Mouse (Mus musculus) spleen, postnatal 36 days (tissue): ENCODE measurements around the gene Lap3.

Experiments
- DNase-seq, 2 experiments: peaks; one replicate each; pipeline ENCODE4 v3.0.0; 2022; ENCODE audit warnings: low spot score in 2 of 2, mixed read lengths in 1 of 2

Lap3 gene

DNA sequence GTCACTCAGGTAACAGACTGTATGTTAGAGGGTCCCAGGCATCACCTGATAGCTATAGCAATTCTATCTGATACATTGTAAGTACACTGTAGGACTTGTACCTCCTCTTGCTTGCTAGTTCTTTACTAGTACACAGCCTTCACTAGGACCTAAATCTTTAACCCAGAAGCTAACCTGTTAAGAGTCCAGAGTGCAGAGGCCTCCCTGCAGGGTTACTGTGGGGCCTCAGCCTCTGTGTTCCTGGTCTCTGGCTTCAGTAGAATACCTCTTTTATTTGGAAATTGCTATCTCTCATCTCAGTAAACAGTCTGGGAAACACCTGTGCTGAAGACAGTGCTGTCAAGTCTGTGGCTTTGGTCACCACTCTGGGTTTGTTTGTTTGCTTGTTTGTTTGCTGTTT lies 2.9 kb downstream of the Lap3 start:
- DNase-seq = no peak

DNA sequence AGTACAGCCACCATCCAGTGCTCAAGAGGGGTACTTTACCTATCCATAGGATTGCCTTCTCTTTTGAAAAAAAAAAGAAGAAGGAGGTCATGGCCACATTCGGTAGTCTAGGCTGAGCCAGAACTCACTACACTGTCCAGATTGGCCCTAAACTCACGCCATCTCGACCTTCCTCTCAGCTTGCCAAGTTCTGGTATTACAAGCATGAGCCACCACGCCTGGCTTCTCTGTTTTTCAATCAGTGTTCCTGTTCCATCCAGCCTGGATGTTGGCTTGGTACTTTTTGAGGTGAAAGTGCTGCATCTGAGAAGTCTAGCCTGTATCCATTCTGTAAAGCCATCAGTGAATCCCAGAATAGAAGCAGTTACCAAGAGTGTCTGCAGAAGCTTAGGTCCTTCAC lies 3.3 kb downstream of the Lap3 start:
- DNase-seq = no peak

DNA sequence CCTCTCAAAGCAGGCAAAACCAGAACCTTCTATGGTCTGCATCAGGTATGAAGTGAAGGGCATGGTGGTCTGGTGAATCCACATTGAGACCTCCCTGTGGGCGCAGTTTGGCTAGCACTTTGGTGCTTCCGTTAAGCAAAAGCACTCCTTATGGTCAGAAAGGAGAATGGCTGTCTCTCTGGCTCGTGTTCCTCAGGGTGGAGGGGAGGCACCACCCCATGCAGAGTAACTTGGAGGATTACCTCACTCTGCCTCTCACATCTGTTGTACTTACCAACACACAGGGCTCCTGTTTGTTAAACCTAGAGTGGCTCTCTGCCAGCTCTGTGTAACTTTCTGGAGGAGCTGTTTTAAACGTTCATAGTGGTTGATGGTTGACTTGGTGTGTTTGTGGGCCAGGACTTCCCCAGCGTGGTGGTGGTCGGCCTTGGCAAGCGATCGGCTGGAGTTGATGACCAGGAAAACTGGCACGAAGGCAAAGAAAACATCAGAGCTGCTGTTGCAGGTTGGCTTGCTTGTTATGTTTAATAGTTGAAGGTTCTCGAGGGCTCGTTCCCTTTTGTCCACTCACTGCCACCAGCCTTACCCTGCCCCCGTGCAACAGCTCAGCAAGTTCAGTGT lies 3.9 kb downstream of the Lap3 start:
- DNase-seq = no peak

DNA sequence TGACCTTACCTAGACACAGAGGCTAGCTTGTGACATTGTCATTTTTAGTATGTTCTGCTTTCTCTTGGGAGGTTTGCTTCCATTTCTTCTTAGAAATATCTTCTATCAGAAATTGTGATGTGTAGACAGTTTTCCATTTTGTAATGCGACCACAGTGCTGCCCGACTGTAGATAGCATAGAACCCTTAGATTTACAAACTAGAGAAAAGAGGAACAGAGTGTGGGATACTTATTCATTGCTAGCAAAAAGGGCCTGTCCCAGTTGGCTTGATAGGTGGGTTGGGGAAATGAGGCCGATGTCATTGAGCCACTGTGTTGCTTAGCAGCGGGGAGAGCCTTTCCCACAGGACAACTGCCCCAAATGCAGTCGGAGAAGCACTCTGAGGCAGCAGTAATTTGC lies 4.4 kb downstream of the Lap3 start:
- DNase-seq = no peak

DNA sequence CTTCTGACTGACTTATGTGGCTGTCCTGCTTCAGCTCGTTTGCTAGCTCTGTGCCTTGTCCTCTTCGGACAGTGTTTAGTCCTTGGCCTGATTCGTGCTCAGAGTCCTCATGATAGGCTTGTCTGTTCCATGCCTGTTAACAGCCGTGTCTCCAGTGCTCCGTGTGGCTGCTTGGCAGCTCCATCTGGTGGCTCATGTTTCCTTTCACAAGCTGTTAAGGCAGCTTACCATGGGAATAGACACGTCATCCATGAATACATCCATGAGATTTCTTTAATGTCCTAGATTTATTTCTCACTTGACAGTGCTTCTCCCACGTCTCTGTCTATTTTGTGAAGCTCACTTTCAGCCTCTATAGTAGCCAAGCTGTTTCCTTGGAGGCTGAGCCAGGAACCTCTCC lies 16.9 kb downstream of the Lap3 start:
- DNase-seq = no peak

DNA sequence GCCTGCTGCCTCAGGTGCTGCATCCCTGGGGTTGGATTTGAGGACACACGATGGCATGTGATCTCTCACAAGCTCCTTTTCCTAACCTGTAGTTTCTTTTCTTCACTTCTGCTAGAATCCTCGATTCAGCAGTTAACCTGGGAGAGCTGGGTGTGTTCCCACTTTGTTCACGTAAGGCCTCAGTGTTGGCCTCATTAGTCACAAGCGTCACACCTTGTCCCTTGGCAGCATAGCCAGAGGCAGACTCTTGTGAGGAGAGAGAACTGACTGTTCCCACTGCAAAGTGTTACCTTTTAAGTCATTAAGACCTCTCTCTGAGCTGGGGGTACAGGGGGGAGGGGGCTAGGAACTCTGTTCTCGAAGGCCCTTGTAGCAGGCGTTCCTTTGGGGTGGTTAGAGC lies 19.7 kb downstream of the Lap3 start:
- no peak for DNase-seq

DNA sequence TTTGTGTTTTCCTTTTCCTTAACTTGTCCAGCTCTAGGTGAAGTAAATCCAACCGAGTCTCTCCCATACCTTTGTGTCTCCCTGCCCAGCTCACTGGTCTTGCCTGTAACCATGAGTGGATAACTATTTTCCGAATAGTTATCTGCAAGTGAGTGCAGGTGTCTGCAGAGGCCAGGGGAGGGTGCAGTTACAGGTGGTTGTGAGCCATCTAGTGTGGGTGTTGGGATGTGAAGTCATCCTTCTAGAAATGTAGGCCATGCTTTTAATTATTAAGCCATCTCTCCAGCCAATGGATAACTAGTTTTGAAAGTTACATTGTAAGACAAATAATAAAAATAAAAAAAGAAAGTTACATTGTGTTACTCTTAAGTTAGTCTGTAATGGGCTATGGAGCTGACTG lies 20.3 kb downstream of the Lap3 start:
- no peak for DNase-seq

DNA sequence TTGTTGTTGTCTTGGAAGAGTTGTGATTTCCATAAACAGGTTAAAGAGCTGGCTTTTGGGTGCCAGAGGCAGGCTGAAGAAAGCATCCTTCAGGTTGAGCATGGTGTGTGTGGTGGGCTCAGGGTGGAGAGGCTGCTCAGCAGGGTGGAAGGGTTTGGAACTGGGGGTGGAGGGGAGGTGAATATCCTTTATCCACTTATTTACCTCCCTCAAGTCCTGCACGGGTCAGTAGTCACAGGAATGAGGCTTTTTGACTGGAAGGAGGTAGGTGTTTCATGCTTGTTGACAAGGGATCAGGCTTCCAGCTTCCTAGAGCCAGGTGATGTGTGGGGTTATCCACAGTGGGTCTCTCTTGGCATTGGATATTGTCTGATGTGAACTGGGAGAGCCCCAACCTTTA lies 21.4 kb downstream of the Lap3 start:
- no peak for DNase-seq

DNA sequence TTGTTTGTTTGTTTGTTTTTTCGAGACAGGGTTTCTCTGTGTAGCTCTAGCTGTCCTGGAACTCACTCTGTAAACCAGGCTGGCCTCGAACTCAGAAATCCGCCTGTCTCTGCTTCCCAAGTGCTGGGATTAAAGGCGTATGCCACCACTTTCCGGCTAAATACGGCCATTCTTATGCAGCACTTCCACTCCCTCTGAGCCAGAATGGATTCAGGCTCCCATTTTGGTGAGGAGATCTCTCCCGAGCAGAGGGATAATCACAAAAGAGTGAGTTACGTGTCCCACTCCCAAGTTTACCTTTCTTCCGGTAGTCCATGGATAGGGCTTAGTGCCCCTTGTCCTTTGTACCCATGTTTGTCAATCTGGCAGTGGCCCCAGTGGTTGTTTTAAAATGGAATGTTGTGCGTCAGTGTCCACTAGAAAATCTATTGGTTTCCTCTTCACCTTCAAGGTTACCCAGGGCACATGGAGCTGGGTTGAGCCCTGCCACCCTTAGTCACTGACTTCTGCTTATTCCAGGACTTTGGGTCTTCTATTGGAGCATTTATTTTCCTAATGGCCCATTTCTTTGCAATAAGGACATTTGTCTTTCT lies 22.1 kb downstream of the Lap3 start:
- DNase-seq = no peak

DNA sequence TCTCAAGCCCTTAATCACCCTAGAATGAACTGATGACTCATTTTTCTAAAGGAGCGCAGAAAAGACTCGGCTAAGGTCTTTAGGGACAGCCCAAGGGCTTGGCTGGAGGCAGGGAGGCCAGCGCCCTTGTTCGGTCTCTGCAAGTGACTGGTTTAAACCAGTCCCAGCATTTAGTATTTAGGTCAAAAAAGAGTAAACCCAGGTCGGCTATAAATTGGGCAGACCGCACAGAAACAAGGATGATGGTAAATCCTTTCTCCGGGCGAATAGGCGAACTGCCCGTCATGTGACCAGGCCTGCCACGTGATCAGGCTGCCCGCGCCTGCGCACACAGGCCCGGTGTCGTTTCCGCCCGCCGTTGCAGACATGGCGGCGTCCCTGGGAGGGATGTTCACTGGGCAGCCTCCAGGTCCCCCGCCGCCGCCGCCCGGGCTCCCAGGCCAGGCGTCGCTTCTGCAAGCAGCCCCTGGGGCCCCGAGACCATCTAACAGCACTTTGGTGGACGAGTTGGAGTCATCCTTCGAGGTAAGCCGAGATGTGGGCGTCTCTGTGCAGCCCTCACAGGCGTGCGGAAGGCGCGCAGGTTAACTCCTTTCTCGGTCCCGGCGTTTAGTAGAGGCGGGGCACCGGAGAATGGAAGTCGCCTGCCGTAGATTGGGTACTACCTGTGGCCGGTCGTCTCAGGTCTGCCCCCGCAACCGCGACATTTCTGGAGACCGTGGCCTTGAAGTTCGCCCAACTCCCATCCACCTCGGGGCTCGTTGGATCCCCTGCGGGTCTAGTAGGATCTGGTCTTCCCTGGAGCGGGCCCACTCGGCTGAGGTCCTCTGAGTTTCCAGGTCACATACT lies 27.0 kb downstream of the Lap3 start, which contains the start of gene Med28:
Gene Med28 (plus strand): TSS at position 270 of the 849 bp plus-strand sequence.
- DNase-seq = peak; percentile 89 to 90

DNA sequence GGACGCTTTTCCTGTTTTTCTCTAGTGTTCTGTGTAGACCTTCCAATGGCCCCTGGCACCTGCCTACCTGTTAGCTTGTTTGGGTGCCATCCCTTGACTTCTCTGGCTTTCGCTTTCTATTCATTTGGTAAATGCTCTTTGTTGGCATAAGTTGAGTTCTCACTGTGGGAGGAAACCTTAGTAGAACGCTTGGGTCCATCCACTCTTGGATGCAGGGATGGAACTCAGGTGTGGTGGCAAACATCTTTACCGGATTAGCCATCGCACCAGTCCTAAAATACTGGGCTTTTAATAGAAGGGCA lies 27.6 kb downstream of the Lap3 start:
- DNase-seq = no peak

DNA sequence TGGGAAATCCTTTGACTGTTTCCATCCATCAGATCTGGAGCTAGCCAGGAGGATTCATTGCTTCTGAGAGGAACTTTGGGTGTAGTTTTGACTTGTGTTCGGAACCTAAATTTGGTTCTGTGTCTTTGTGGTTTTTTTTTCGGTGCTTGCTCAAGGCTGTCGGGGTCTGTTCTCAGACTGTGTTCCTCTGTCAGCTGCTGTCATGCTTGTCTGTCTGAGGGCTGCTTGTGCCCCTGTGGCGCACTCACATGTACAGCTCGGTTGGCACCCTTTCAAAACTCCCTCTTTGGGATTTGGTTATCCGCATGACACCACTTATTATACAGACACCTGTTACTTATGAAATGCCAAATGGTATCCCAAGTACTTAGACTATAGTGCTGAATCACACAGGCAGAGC lies 28.4 kb downstream of the Lap3 start:
- DNase-seq = no peak

DNA sequence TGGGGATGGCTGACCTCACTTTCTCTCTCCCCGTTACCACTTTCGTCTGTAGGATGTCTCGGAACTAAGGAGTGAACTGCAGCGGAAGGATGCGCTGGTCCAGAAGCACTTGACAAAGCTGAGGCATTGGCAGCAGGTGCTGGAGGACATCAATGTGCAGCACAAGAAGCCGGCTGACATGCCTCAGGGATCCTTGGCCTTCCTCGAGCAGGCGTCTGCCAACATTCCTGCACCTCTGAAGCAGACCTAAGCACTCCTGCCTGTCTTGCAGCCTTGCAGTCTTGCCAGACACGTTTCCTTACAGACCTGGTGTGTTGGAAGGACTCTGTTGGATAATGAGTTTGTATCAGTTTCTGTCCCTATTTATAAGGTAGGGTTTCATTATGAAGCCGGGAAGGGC lies 31.9 kb downstream of the Lap3 start:
- no peak for DNase-seq

DNA sequence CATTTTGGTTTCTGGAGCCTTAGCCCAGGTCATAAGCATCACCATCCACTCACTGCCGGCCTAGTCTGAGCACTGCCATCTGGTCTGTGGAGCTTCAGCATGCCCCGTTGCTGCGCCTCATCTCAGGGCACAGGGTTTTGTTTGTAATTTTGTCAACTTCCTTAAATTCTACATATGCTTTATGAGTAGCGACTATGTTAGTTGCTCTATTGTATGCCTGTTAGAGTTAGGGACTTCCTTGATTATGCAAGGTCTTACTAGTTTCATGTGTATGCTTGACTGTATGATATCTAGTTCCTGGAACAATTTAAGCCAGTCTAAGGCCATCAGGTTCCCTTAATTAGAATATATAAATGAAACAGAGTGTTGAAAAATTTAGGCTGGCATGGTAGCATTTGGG lies 33.2 kb downstream of the Lap3 start:
- no peak for DNase-seq

DNA sequence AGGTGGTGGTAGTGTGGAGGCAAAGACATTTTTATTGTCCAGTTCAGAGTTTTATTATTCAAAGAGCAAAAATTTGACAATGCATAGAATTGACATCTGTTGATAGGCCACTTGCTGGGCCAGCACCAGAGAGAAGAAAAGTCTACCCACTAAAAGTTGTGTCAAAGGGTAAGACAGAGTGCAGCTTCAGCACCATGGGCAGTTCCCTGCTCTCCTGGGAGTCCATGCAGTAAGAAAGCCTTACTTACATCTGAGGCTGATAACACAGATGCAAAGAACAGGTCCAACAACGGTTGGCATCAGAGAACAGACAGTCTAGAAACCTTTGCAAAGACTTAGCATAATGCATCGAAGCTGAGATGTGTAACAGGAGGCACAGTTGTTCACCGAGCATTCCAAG lies 36.5 kb downstream of the Lap3 start:
- DNase-seq = no peak

DNA sequence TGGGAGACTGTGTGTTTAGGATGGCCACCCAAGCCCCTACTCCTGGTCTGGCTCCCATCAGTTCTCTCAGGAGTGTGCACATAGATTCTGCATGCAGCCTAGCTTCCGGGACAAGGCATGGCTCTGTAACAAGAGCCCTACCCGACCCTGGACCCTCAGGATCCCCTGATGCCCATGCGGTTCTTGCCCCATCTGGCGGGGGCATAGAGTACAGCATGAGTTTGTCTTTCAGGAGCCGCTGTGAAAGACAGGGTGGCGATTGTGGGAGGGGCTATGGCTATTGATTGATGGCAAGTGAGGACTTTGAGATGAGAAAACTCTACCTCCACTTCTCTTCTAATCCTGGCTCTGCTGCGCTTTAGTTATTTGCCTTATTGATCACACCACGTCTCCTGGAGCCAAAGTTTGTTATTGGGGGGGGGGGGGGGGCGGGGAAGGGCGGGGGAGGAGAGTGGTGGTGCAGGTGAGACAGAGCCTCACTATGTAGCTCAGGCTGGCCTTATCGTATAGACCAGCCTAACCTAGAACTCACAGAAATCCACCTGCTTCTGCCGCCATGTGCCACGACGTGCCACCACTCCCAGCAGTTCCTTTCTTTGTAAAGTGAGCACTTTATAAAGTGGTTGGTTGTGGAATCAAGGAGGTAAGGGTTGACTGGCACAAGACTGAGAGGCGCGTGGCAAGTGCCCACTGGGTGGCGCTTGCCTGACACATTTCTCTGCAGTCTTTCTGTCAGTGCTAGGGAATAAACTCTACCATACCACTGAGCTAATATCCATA lies 41.3 kb downstream of the Lap3 start:
- peak; percentile 52 to 58 for DNase-seq

DNA sequence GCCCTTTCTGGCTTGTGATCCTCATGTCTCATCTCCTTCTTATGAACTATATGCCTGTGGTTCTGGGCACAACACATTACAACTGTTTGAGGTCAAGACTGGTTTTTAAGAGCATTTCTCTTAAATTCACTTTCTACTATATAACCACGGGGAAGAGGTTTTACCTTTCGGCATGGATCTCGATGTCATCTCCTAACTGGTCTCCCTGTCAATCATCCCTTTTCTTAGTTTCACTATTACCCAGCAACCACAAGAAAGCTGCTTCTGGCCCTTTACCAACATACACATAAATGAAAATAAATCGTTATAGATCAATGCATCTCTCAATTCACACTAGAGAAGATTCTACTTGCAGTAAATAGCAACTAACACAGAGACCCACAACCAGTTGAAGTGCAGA lies 42.0 kb downstream of the Lap3 start:
- DNase-seq = no peak

DNA sequence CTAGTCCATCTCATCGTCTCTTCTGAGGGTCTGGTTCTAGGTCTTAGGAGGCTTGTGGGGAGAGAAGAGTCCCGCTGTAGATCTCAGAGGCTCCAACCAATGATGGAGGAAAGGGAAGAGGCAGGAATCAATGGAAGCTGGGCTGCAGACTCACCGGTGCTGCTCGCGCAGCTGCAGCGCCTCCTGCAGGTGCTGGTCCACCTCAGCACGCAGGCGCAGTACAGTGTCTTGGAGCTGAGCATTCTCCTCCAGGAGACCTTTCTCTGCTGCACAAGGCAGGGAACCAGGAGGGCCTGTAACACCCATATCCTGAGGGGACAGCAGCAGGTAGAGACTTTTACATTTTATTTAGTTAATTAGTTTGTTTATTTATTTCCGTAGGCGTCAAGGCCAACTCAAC lies 46.3 kb downstream of the Lap3 start:
- DNase-seq = no peak

DNA sequence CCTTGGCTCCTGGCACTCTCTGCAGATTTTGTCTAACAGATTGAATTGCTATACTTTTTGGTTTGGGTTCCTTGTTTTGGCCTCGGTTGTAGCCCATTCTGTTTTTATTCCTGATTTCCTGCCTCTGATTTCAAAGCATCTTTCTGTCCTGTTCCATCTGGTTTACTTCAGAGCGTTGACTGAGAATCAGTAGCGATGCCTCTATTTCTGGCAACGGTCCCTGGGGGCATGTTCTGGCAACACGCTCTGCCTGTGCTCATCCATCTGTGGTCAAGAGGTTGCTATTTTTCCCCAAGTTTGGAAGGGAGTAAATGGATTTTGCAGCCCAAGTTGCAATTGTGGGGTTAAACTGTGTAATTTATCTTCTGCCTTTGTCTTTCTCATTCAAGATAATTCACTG lies 50.2 kb downstream of the Lap3 start:
- no peak for DNase-seq

DNA sequence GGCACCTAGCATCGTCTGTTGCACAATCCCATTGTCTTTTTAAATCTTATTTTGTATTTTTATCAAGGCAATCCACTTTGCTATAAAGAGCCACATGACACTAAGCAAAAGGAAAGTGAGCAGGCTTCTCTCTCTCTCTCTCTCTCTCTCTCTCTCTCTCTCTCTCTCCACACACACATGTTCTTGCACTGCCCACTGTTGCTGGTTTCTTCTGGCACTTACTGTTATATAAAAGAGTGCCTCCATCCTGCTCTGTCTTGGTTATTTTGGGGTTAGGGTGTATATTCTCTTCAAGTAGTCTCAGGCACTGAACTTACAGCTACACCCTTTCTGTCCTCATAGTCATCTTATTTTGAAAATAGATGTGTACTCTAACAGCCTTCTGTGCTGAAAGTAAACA lies 56.4 kb downstream of the Lap3 start:
- no peak for DNase-seq
